Mouse (Mus musculus) erythroblast, embryonic 14.5 days (primary cell): Measurements from ENCODE around the gene Dpp8.

Experiments used
- GATA1 ChIP-seq: IDR thresholded peaks from 2 replicates; pipeline ENCODE4 v1.6.1; 2012; ENCODE audit warnings: low read length, inconsistent platforms, mixed read lengths
- TAL1 ChIP-seq: IDR thresholded peaks from 3 replicates; pipeline ENCODE4 v1.6.1; 2012; ENCODE audit warnings: low read length, inconsistent platforms, mixed read lengths

DNA sequence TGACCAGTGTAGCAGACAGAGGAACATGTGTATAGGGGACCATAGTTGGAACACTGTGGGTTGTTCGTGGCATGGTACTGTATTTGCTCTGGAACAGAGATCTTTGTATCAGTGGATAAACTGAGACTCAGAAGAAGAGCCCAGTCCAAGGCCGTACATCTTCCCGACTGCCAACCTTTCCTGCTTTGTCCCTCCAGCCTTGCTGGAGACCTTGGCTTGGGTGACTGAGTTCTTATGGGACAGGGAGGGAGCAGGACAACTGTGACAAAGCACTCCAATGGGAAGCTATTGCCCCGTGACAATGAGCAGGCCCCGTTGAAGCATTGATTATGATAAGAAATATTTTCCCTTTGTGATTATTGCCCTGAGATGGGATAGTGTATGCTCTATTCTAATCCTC is 79.5 kb downstream of the Dpp8 start:
- TF ChIP-seq GATA1, result no peak
- no peak for TF ChIP-seq TAL1
